Mouse (Mus musculus): ENCODE results near the gene Axin1. TPM values are rescaled to one million over a fixed set of nuclear protein-coding genes. Genes with fewer than 3 reads are reported as not detected.
"Not testable (repeated sequence)": the region's sequence is repeated elsewhere in the genome, so short reads cannot be mapped to it uniquely, and the experiment has no call there.

The Axin1 gene
- total RNA-seq, 2 experiments from 2014 or later: 26.2 to 160 TPM

DNA sequence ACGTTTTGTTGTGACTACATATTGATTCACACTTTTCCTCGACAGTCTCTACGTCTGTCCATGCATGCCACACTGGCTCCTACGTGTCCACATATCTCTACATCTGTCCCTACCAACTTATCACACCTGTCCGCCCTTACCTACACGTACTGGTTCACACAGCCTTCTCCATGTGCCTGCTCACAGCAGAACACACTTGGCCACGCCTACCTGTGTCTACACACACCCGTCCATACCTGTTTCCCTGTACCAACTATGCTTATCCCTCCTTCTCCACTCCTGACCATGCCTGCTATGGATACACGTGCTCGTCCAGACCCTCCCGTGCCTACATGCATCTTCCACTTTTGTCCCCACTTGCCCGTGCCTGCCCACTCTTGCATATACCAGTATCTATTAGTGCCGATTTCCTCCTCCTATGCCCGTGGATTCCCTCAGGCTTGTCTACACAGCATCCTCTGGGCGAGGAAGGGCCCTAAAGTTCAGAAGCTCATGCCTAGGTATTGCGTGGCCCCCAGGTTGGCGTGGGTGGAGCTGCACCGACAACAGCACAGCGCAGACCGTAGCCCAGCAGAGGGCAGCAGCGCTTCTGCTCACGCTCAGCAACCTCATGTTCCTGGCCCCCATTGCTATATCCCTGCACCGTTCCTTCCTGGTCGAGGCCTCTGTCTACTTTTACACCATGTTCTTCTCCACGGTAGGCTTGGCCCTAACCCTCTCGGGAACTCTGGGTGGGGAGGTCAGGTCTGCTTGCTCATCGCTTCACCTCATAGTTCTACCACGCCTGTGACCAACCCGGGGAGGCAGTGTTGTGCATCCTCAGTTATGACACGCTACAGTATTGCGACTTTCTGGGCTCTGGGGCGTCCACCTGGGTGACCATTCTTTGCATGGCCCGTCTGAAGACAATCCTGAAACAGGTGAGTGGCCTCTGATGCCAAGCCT is 18.4 kb upstream of the Axin1 start:
- ATAC-seq (replicated peaks; ENCODE audit: poor library complexity): peak; percentile 77

DNA sequence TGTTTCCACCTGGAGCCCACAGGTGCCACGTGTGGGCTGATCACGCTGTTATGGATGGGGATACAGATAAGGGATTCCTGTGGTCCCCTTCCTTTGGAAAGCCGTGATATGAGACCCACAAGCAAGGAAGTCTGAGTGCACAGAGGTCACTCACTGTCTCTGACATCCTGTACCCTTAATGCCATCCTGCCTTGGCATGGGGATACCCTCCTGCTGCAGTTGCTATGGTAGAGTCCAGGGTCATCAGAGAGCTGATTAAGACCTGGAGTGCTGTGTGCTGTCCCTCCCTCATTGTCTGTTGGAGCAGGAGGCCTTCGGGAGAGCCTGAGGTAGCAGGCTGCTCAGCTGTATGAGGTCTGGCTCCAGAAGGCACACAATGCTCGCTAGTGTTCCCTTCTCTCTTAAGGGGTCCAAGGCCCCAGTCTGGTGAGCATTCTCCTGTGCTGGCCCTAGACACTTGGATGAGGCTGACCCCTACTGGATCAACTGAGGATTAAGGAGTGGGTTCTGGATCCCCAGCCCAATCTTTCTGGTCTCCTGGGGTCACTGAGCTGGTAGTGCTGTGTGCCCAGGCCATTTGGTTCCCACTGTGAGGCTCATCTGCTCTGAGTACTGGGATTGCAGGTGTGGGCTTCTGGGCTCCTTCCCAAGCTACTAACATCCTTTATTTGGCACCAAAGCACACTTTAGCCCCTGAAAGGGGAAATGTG is 15.9 kb upstream of the Axin1 start:
- ATAC-seq (replicated peaks; ENCODE audit: poor library complexity): no peak

DNA sequence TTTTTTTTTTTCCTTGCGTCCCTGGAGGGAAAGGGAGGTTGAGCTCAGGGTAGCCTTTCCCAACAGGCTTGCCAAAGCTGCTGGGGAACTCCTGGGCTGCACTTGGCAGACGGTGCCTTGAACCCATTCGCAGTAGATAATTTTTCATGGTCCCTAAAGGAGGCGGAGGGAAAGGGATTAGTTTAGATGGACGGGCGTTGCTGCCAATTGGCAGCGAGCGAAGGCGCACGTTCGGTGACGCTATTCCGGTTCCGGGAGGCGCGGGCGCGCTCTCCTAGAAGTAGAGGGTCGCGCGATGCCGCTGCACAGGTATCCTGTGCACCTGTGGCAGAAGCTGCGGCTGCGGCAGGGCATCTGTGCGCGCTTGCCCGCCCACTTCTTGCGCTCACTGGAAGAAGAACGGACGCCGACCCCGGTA is 15.2 kb upstream of the Axin1 start, which contains the start of gene Mrpl28:
Gene Mrpl28 (plus strand): TSS at position 234 of the 418 bp plus-strand sequence.
- ATAC-seq (replicated peaks; ENCODE audit: poor library complexity): peak; percentile 91

GRCm38 (mm10) chr17:26124560-26124959 is 13.9 kb upstream of the Axin1 start:
- ATAC-seq (replicated peaks; ENCODE audit: poor library complexity): no peak

GRCm38 (mm10) chr17:26125226-26125625 is 13.3 kb upstream of the Axin1 start:
- ATAC-seq (replicated peaks; ENCODE audit: poor library complexity): no peak

- no peak for ATAC-seq (replicated peaks; ENCODE audit: poor library complexity)
These were observed 7.3 kb upstream of the Axin1 start for GRCm38 (mm10) chr17:26131062-26131732.

DNA sequence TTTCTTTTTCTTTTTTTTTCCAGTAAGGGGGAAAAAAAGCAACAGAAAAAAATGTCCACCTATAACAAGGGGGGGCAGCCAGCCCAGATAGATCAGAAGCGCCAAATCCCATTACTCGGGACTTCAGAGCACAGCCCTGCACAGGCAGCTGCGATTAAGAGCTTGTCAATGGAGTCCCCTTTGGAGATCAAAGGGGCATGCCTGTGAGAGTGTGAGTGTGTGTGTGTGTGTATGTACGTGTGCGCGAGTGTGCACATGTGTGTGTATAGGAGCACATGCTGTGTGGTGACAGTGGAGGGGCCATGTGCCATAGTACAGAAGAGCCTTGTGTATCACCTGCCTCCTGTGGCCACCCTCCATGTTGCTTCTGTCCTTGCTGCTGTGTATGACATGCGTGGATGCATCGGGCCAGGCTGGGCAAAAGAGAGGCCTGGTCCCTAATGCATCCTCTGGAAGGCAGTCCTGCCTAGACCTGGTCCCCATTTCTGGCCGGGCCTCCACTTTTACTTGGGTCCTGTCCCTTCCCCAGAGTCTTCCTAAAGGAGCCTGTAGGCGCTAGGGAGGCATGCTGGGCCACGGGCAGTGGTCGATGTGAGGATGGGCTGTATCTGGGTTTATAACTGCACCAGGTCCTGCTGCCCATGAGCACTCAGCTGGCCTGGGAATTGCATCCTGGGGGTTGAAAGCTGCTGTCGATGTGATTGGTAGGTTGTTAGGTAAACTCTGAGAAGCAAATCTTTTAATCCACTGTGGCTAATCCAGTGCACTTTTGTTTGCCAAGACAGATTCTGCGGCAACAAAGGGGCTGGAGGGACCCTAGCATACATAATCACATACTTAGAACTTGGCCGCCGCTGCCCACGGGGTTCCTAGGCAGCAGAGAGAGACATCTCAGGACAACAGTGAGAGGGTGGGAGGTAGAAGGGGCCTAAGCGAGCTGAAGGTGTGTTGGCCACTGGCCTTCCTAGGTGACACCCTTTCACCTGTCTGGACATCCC is 6.3 kb upstream of the Axin1 start:
- ATAC-seq (replicated peaks; ENCODE audit: poor library complexity): no peak

- ATAC-seq (replicated peaks; ENCODE audit: poor library complexity): no peak
These were observed 1.3 kb upstream of the Axin1 start for GRCm38 (mm10) chr17:26137106-26137750.

- no peak for ATAC-seq (replicated peaks; ENCODE audit: poor library complexity)
These were observed 747 bp upstream of the Axin1 start for GRCm38 (mm10) chr17:26137751-26138130.

DNA sequence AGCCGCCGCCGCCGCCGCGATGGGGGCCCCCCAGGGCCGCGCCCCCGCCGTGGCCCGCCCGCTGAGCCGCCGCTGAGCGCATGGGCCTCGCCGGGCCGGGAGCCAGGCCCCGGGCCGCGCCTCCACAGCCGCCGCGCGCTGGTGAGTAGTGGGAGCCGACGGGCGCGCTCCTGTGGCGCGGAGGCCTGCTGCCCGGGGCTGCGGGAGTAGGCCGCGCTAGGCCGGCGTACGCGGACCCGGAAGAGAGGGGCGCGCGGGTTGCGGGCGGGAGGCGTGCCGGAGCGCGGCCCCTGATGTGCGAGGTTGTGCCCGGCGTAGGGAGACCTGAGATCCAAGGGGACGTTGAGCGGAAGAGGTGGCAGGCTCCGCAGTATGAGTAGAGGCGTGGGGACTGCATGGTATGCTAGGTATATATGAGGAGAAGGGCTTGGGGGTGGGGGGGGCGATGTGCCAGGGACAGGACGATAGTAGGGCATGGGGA is 453 bp downstream of the Axin1 start:
- peak; percentile 26 for ATAC-seq (replicated peaks; ENCODE audit: poor library complexity)

GRCm38 (mm10) chr17:26142796-26143195 is 4.3 kb downstream of the Axin1 start:
- no peak for ATAC-seq (replicated peaks; ENCODE audit: poor library complexity)

- ATAC-seq (replicated peaks; ENCODE audit: poor library complexity): no peak
These were observed 4.9 kb downstream of the Axin1 start for GRCm38 (mm10) chr17:26143386-26143785.

GRCm38 (mm10) chr17:26149056-26149455 is 10.6 kb downstream of the Axin1 start:
- no peak for ATAC-seq (replicated peaks; ENCODE audit: poor library complexity)

GRCm38 (mm10) chr17:26151886-26152630 is 13.6 kb downstream of the Axin1 start:
- no peak for ATAC-seq (replicated peaks; ENCODE audit: poor library complexity)

DNA sequence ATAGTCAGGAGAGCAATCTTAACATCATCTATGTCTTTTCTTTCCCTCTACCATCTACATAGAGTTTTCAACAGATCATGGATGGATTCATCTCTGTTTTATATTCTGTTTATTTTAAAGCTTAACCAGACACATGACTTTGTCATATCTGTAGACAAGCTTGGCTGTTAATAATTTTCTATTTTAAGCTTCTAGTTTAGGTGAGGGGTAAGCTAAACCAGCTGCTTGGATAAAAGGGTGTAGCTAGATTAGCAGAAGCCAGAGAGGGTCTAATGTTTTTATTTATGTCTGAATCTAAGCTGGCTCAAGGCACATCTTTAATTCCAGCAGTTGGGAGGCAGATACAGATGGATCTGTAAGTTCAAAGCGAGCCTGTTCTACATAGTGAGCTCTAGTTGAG is 24.2 kb downstream of the Axin1 start:
- ATAC-seq (replicated peaks; ENCODE audit: poor library complexity): no peak

GRCm38 (mm10) chr17:26168039-26168438 is 29.6 kb downstream of the Axin1 start:
- ATAC-seq (replicated peaks; ENCODE audit: poor library complexity): peak; percentile 94

GRCm38 (mm10) chr17:26175248-26175647 is 36.8 kb downstream of the Axin1 start:
- not testable (repeated sequence) for ATAC-seq (replicated peaks; ENCODE audit: poor library complexity)

- ATAC-seq (replicated peaks; ENCODE audit: poor library complexity): no peak
These were observed 40.1 kb downstream of the Axin1 start for GRCm38 (mm10) chr17:26178611-26179010.

DNA sequence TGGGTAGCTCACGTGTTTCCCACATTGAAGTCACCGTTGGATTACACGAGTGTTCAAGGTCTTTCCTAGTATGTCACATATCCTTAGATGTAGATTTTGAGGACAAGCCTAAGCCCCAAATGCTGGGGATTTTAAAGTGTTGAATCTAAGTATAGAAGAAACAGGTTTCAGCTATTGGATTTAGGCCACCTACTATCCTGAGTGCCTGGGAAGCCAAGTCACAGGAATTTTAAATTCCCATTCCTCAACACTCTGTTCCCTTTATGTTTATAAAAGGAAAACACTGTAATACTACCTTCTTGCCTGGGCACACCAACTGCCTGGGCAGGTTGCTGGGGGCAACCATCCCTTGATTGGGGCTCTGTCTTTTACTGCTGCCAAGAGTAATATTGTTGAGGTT is 42.7 kb downstream of the Axin1 start:
- ATAC-seq (replicated peaks; ENCODE audit: poor library complexity): no peak
